Mouse (Mus musculus) cerebellum, postnatal 36 days (tissue): ENCODE results near the gene Tbca.
A peak's percentile ranks its signal among the peaks of the same experiment; 100 is the strongest.

Experiments used
- DNase-seq, 2 experiments: peaks; one replicate each; pipeline ENCODE4 v3.0.0; 2021 to 2022; ENCODE audit warnings: mixed read lengths in 2 of 2

Tbca gene

DNA sequence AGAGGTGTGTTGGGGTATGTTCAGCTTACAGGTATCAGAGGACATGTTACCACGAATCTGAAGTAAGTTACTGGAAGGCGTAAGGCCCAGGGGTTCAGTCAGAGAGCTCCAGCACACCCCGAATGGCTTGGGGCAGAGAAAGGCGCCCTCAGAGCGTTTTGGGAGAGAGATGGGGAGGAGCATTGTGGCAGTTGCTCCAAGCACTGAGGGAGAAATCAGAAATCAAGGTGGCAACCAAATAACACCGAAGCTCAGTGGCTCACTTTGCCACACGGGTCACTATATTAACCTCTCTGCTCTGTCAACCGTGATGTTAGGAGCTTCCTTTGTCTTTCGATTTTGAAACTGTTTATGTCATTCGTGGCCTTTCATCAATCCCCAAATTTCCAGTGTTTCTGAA lies 93.5 kb downstream of the Tbca start:
- DNase-seq, result no peak

DNA sequence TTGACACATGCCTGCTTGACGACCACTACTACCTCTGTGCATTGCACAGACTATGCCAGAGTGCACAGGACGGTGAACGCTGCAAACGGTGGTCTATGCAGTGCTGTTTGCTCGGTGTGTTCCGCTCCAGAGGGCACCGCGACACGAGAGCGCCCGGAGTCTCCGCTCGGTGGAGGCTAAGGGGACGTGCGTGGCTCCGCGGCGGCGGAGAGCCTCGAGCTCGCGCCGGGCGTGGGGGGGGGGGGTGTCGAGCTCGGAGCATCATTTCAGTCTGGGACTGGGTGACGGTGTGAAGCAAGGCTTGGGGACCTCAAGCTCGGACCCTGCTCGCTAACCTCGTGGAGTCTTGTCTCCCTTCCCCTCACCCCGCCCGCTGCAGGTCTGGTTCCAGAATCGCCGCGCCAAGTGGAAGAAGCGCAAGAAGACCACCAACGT lies 94.0 kb downstream of the Tbca start:
- no peak for DNase-seq

DNA sequence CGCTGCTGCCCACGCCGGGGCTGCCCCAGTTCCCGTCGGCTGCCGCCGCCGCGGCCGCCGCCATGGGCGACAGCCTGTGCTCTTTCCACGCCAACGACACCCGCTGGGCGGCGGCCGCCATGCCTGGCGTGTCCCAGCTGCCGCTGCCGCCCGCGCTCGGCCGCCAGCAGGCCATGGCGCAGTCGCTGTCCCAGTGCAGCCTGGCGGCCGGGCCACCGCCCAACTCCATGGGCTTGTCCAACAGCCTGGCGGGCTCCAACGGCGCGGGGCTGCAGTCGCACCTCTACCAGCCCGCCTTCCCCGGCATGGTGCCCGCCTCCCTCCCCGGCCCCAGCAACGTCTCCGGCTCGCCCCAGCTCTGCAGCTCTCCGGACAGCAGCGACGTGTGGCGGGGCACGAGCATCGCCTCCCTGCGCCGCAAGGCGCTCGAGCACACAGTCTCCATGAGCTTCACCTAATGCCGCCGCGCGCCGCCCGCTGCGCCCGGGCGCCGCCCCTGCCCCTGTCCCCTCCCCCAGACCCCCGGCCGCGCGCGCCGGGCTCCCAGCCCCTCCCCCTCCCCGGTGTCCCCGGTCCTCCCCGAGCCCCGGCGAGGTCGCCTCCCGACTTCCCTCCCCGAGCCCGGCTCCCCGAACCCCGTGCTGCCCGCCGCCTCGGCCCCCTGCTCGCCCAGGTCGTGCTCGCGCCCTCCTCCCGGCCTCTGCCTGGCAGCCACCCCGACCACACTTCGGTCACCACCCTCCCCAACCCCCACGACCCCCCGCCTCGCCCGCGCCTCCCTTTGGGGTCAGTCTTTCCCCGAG lies 94.7 kb downstream of the Tbca start:
- DNase-seq, result peak; percentile 45 to 54

DNA sequence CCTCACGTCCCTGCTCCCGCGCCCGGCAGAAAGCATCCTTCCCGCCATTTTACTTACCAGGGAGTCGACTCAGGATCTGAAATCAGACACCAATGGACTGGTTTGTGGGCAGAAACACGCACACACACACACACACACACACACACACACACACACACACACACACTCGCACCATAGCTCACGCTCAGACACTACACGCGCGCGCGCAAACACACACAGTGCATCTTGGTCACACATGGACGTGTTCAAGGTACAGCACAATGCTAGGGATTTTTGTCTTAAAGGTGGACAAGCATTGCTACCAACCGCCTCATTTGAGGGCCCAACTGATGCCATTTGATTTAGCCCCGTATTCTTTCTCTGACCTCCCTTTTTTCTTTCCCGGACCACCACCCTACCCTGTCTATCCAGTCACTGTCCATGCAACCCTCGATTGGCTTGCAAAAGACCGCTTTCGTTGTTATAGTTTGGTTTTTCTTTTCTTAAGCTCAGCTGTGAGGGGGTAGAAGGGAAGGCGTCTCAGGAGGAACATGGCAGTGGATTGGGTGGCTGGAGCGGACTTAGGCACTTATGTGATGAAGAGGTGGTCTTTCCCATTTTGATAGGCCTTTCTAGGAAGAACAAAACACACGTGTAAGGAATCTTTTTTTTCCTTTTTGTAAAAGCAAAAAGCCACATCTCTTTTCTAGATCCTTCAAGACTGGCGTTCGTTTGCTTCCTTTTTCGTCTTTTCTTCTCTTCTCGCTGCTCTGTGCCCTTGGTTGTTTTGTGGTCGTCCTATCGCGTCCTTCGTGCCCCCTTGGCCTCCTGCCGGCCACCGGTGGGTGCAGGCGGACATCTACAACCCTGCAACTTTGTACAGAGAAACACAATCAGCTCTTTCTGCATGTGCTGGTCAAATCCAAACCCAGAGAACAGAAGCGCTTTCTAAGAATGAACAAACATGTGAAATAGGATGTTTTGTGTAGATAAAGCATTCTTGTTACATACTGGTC lies 95.6 kb downstream of the Tbca start:
- DNase-seq, result peak in 1 of 2 experiments; percentile 31

DNA sequence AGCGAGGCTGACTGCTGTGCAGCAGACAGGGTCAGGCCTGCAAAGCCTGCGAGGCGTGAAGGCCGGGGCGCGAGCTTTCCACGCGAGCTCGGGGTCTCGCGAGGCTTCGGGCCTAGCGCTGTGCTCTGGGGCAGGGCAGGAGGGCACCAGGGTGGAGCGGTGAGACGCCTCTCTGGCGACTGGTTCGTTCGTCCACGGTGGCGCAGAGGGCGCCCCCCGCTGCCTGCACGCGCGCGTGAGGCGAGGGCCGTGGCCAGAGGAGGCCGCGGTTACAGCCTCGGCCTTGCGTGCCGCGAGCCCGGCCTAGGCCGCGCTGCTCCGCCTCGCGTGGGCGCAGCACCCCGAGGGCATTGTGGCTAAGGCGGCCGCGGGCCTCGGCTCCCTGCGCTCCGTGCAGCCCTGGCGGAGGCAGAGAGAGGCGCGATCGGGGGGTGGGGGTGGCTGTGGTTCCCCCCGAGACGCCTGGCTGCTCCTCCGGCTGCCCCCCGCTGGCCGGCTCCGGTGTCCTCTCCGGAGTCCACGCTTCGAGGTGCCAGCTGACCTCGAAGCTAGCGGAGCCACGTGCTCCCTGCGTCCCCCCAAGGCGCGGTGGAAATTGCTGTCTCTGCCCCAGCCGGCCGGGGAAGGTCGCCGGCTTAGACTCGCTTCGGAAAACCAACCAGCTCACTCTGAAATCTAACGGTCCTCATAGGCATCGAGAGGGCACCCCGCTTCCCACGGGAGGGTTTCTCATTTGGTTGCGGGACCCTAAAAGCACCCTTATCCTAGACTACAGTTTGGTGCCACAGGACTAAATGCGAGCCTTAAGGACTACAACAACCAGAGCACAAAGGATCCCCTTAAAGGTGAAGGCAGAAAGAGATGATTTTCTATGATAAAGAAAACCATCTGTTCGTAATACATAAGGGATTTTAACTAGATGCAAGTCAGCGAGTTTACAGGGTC lies 96.9 kb downstream of the Tbca start:
- DNase-seq, result peak in 1 of 2 experiments; percentile 6
